Mouse (Mus musculus) bone marrow macrophage, adult 2 months (primary cell): ENCODE measurements around the gene Stac2.

ENCODE experiments used
- CTCF ChIP-seq: IDR thresholded peaks from 2 replicates; pipeline ENCODE4 v1.5.1; 2012; ENCODE audit warnings: low read depth, mild to moderate bottlenecking, low read length, moderate library complexity
- POLR2A ChIP-seq: IDR thresholded peaks from 2 replicates; pipeline ENCODE4 v1.6.1; 2012; ENCODE audit warnings: mild to moderate bottlenecking, low read depth, low read length, borderline replicate concordance

DNA sequence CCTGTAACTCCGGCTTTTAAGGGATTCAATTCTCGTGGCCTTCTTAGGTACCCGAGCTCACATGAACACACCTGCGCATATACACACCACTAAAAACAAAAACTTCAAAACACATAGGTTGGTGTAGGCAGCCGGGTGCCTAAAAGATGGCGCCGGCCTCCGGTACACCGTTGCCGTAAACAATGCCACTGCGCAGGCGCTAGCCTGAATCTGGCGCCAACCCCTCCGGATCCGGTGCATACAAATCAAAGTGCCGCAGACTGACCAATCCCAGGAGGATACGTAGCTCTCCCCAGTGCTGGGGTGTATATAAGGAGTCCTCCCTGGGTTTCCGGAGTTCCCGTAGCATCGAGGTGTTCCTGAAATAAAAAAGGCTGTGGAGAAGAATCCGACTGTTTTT, 14.0 kb upstream of the Stac2 start:
- TF ChIP-seq CTCF (no peak), POLR2A (no peak)
